Mouse (Mus musculus) lung, adult 2 months (tissue): Measurements from ENCODE around the gene Shc3. TPM values are rescaled to one million over a fixed set of nuclear protein-coding genes. Genes with fewer than 3 reads are reported as not detected.

Experiments used
- DNase-seq: peaks from one replicate; pipeline ENCODE4 v3.0.0; 2022
- H3K4me1 ChIP-seq: fragments of 200-500 bp; 2 replicates; pipeline ENCODE4 v1.6.1; 2011; ENCODE audit warnings: low read length; ENCODE audit not compliant: control insufficient read depth, insufficient read depth
- H3K4me3 ChIP-seq: fragments of 200-500 bp; replicated peaks from 2 replicates; pipeline ENCODE3; 2011; ENCODE audit warnings: low read depth, mild to moderate bottlenecking, control low read depth, low read length; ENCODE audit errors: extremely low read depth
- CTCF ChIP-seq: fragments of 200-500 bp; IDR thresholded peaks from 2 replicates; pipeline ENCODE4 v1.5.1; 2011; ENCODE audit warnings: mild to moderate bottlenecking, low read length, control low read depth; ENCODE audit not compliant: insufficient read depth
- POLR2A ChIP-seq: fragments of 200-500 bp; IDR thresholded peaks from 2 replicates; pipeline ENCODE4 v1.6.1; 2011; ENCODE audit warnings: low read depth, mild to moderate bottlenecking, control low read depth, low read length, borderline replicate concordance; ENCODE audit errors: extremely low read depth
- WGBS: fragments of 180-500 bp; shearing (Covaris S2); methylation state at CpG from one replicate; pipeline ENCODE4 v1.1.7; 2018; 5-methylcytosine and 5-hydroxymethylcytosine counted together
- polyA plus RNA-seq: library from polyadenylated mRNA; depleted of rRNA; stranded (reverse); fragments of >200 nt; gene quantifications from 2 replicates; pipeline ENCODE4 v1.2.3, GENCODE M21; 2012

The Shc3 gene
- polyA plus RNA-seq, 1 experiment: 0.45 TPM

GRCm38 (mm10) chr13:51603894-51604244 is 34.6 kb upstream of the Shc3 start:
- H3K4me1 ChIP-seq: no peaks in the 10 kb centered on the region; the same call in 1 of the 2 replicates
- H3K4me3 ChIP-seq: no peak overlapping the region
- DNase-seq: no peak
- no peak for TF ChIP-seq CTCF
- TF ChIP-seq POLR2A: no peak
- 50% methylated on average over 4 of the region's 4 CpGs for WGBS

DNA sequence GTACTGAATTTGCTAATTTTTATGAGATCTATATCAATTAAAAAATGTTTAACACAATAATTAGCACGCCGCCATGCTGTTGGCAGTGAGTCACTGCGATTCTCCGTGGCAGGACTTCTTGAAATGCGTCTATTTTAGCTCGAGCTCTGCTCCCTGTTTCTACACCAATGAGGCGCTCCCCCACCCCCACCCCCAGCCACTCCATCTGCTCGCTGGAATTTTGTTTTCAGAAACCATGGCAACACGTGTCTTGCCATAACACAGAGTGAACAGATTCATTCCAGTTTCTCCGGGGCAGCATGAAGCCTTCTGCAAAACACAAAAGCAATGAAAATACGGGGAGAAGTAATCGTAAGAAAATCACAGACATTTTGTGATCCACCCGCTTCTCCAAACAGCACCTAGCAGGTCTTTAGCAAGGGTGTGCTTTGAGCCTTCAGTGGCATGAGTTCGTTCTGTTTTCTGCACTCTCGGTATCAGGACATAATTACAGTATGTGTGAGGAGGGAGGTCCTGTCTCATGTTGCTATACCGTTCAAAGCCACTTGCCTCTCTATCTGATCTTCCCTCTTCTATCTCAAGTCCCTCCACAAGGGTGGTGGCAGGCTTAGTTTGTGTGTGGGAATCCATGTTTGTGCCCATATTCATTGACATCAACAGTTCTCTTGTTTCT is 34.1 kb upstream of the Shc3 start:
- H3K4me1 ChIP-seq: no peaks in the 10 kb centered on the region; the same call in 1 of the 2 replicates
- DNase-seq: no peak
- TF ChIP-seq POLR2A (no peak), CTCF (no peak)
- H3K4me3 ChIP-seq: no peak overlapping the region
- 22% methylated on average over 16 of the region's 16 CpGs for WGBS

GRCm38 (mm10) chr13:51602764-51603163 is 33.5 kb upstream of the Shc3 start:
- 57% methylated on average over 8 of the region's 8 CpGs for WGBS
- no peak for DNase-seq
- no peak for TF ChIP-seq POLR2A
- Histone ChIP-seq H3K4me3 (no peak overlapping the region), H3K4me1 (no peaks in the 10 kb centered on the region; the same call in 1 of the 2 replicates)

DNA sequence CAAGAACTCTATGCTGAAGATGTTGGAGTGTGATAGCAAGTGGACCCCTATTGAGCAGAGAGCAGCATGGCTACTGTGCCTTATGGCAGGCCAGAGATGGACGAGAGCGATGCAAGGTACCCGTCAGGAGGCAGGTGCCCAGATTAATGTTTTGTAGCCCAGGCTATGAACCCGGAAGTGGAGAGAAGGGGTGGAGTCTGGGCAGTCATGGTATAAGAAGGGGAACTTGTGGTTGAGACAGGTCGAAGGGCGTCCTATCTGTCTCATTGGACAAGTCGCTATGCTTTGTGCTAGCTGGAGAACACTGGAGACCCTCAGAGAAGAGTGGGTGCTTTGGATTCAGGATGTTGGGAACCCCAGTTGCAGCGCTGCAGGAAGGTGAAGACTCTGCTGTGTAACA is 30.9 kb upstream of the Shc3 start:
- H3K4me1 ChIP-seq: no peaks in the 10 kb centered on the region; the same call in 1 of the 2 replicates
- TF ChIP-seq POLR2A (no peak), CTCF (no peak)
- 80% methylated on average over 8 of the region's 8 CpGs for WGBS
- DNase-seq: no peak
- no peak overlapping the region for H3K4me3 ChIP-seq

- TF ChIP-seq CTCF (no peak), POLR2A (no peak)
- 10% methylated on average over 2 of the region's 2 CpGs for WGBS
- Histone ChIP-seq H3K4me1 (peaks cover 4% of the 10 kb centered on the region; the same call in 1 of the 2 replicates), H3K4me3 (no peak overlapping the region)
- DNase-seq: no peak
Measured at GRCm38 (mm10) chr13:51598063-51598462, 28.8 kb upstream of the Shc3 start.

DNA sequence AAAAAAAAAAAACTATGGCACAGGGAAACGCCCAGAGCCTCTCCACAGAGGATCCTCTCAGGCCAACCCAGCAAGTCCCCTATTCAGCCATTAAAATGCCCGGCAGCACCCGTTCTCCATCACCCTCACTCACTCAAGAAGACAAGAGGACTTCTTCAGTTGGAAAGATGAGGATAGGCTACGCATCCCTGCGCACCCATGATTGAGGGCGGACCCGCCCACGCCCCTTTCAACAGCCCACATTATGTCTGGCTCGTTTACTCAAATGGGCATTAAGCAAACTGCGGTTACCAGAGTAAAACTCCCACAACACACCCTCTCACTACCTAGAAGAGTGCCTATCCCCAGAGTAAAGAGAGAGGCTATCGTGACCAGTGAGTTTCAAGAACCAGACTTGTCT is 26.2 kb upstream of the Shc3 start:
- WGBS: 47% methylated on average over 11 of the region's 11 CpGs
- TF ChIP-seq POLR2A: no peak
- no peak for TF ChIP-seq CTCF
- Histone ChIP-seq H3K4me3 (no peak overlapping the region), H3K4me1 (peaks cover 4% of the 10 kb centered on the region; the same call in 1 of the 2 replicates)
- no peak for DNase-seq

GRCm38 (mm10) chr13:51594656-51595311 is 25.6 kb upstream of the Shc3 start:
- TF ChIP-seq CTCF (no peak), POLR2A (no peak)
- 1% methylated on average over 36 of the region's 36 CpGs for WGBS
- Histone ChIP-seq H3K4me1 (peaks cover 4% of the 10 kb centered on the region; the same call in 1 of the 2 replicates), H3K4me3 (no peak overlapping the region)
- no peak for DNase-seq

GRCm38 (mm10) chr13:51588005-51588404 is 18.8 kb upstream of the Shc3 start:
- 39% methylated on average over 4 of the region's 4 CpGs for WGBS
- DNase-seq: no peak
- Histone ChIP-seq H3K4me3 (no peak overlapping the region), H3K4me1 (no peaks in the 10 kb centered on the region)
- TF ChIP-seq POLR2A: no peak
- TF ChIP-seq CTCF: no peak

DNA sequence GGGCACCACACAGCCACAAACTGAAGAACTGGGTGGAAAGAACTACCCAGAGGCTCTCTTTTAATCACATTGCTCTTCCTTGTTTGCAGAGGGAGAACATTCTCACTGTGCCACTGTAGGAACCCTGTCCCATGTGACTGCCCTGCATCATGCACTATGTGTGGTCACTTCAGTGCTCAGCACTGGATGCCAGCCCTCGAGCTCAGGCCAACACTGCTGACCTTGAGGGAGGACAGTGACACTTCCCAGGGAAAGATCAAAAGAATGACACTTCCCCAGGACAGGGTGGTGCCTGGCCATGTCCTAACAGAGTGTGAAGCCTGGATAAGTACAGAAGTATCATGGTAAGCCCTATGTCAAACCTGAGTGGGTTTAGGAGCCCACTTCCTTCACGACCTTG is 13.0 kb upstream of the Shc3 start:
- H3K4me1 ChIP-seq: no peaks in the 10 kb centered on the region
- TF ChIP-seq CTCF (no peak), POLR2A (no peak)
- H3K4me3 ChIP-seq: no peak overlapping the region
- 57% methylated on average over 2 of the region's 2 CpGs for WGBS
- no peak for DNase-seq

GRCm38 (mm10) chr13:51580263-51581044 is 11.2 kb upstream of the Shc3 start:
- no peak for DNase-seq
- TF ChIP-seq CTCF (no peak), POLR2A (no peak)
- WGBS: 16% methylated on average over 8 of the region's 8 CpGs
- Histone ChIP-seq H3K4me3 (no peak overlapping the region), H3K4me1 (no peaks in the 10 kb centered on the region)

- no peak overlapping the region for H3K4me3 ChIP-seq
- no peaks in the 10 kb centered on the region for H3K4me1 ChIP-seq
- WGBS: 21% methylated on average over 11 of the region's 11 CpGs
- no peak for TF ChIP-seq CTCF
- no peak for TF ChIP-seq POLR2A
- DNase-seq: no peak
Measured at GRCm38 (mm10) chr13:51573849-51574248, 4.6 kb upstream of the Shc3 start.
